Comparison of ENCODE assay signal across 23 mouse cellular contexts in genomic region chr9:123526502-123526901, GRCm38 (mm10).
"Had no signal": no experiment of that assay in that cellular context is flagged by ENCODE, and none has a peak within 500 bp of the region (broad histone marks: within the 10 kb centered on the region; RNA-seq: fewer than 3 reads in every experiment).

No protein-coding gene starts in this region.

- H3K4me2 ChIP-seq: heart, embryonic 12.5 days; hindbrain, embryonic 12.5 days; hindbrain, embryonic 14.5 days; kidney, embryonic 15.5 days; limb, embryonic 13.5 days; limb, embryonic 15.5 days; liver, embryonic 12.5 days had no signal

- H3K36me3 ChIP-seq: heart, embryonic 12.5 days; hindbrain, embryonic 10.5 days; hindbrain, embryonic 12.5 days; kidney, embryonic 15.5 days had no signal

- DNase-seq: gastrocnemius, postnatal 14 days; heart, adult 2 months; heart, postnatal 10 days; heart, postnatal 4 days; kidney, adult 11 months; kidney, adult 2 months; kidney, adult 9 months; kidney, postnatal 14 days; kidney, postnatal 36 days; layer of hippocampus, adult 9-11 months; layer of hippocampus, postnatal 36 days; left cerebral cortex, postnatal 4 days had no signal

- H3K9ac ChIP-seq: heart, embryonic 12.5 days; hindbrain, embryonic 12.5 days; hindbrain, embryonic 14.5 days; kidney, embryonic 15.5 days; limb, embryonic 13.5 days; limb, embryonic 15.5 days; liver, embryonic 12.5 days had no signal

- H3K9me3 ChIP-seq: heart, embryonic 12.5 days; hindbrain, embryonic 10.5 days; hindbrain, embryonic 12.5 days; kidney, embryonic 15.5 days; limb, embryonic 13.5 days; limb, embryonic 15.5 days; liver, embryonic 12.5 days had no signal

- H3K27me3 ChIP-seq: heart, embryonic 12.5 days; hindbrain, embryonic 12.5 days; kidney, embryonic 15.5 days; limb, embryonic 13.5 days; limb, embryonic 15.5 days; liver, embryonic 12.5 days had no signal

- H3K27ac ChIP-seq: heart, adult 2 months; hindbrain, embryonic 10.5 days; hindbrain, embryonic 12.5 days; hindbrain, embryonic 14.5 days; kidney, embryonic 15.5 days; kidney, postnatal 0 days; limb, embryonic 13.5 days; limb, embryonic 15.5 days; liver, embryonic 12.5 days had no signal

- ATAC-seq: hindbrain, embryonic 16.5 days; intestine, embryonic 16.5 days; liver, embryonic 12.5 days had no signal

- H3K4me3 ChIP-seq: heart, adult 2 months; heart, embryonic 12.5 days; hindbrain, embryonic 10.5 days; hindbrain, embryonic 12.5 days; kidney, embryonic 15.5 days; limb, embryonic 13.5 days; limb, embryonic 15.5 days; liver, embryonic 12.5 days had no signal
